Mouse (Mus musculus) CD8-positive naive resting alpha-beta T cell, adult 2 months (primary cell): ENCODE data around the gene Cmbl.

ENCODE experiments used
- DNase-seq, 2 experiments: peaks; one replicate each; pipeline ENCODE4 v3.0.0; 2022; ENCODE audit warnings: low read depth in 2 of 2, low spot score in 2 of 2

Gene Cmbl

DNA sequence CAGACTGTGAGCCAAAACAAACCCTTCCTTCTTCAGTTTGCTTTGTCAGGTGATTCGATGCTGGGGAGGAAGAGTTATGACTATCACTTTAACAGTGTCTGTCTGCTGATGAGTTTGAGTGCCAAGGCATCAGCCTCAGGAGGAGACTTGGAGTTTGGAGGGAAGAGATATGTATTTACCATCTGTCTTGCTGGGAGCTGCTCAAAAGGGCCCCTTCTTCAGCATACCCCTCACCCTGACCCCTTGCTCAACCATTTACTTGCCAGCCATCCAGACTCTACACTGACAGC is 24.7 kb upstream of the Cmbl start:
- DNase-seq: no peak

DNA sequence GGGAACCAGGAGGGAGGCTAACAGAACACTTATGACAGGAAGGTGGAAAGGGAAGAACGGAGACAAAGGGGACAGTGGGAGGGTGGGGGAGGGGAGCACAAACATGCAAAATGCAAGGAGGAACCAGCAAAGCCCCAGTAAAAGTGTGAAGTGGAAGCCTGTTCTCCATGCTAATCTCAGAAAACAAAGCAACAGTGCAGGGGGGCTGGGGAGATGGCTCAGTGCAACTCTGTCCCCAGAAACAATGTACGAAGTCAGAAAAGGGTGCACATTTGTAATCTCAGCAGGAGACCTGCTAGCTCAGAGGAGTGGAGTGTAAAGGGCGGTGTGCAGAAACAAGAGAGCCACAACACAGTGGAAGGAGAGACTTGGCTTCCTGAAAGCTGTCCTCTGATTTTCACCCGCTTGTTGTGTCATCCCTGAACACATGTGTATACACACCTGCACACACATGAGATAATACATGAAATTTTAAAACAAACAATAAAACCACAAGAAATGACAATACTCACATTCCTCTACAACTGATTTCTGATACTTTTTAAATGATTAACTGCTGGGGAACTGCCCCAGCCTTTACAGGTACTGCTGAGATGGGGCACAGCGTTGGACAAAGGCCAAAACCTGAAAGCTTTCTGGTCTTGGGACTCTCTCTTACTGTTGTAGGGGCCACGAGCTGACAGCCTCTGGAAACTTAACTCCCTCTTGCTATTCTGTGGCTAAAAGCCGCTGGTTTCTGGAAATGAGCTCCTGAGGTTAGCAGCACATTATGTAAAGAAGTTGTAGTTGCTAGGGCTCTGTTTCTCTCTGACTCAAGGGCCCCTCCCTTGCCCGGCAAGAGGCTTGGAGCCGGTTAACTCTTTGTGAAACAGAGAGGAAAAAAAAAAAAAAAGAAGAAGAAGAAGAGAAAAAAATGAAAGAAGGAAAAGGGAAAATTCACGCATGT is 22.9 kb upstream of the Cmbl start:
- DNase-seq: no peak

DNA sequence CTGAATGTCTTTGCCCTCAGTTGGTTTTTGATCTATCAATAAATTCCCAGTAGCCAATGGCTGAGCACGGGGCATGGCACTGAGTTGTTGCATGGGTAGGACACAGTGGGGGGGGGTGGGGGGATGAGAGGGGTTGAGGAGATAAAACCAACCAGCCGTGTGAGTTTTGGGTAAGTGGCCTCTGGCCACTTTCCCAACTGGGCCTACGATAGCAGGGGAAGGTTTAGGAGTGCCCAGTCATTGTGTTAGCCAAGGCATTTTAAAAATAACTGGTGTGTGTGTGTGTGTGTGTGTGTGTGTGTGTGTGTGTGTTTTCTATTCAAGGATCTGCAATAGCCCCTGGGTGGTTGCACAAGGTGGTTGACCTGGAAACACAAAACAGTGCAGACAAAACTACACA is 21.9 kb upstream of the Cmbl start:
- no peak for DNase-seq

DNA sequence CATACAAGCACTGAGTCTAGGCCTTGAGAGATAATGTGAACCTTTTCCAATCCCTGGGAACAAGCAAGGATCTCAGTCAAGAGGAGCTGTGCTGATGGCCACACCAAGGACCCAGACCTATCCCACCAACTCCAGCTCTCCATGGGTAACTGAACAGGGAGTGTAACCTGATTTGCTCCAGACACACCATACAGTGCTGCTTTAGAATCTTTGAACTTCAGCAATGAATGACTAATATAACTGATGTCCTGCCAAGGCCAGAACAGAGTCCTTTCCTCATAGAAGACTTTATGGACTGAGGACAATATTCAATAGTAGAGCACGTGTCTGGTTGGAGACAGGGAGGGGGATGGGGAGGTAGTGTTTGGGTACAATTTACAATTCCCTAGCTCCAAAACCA is 20.1 kb upstream of the Cmbl start:
- DNase-seq: no peak

DNA sequence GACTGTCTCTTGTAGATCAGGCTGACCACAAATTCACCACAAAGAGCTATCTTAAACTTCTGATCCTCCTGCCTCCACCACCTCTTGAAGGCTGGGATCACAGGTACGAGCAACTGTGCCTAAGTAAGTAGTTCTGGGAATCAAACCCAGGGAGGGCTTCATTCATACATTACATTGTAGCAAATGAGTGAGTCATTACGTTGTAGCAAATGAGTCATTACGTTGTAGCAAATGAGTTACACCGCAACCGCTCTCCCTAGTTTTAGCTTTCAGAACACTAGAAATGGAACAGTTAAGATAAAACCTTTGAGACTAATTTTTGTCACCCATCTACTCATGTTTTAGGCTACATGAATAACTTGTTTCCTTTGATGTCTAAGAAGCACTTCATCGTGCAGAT is 18.9 kb upstream of the Cmbl start:
- DNase-seq: no peak

DNA sequence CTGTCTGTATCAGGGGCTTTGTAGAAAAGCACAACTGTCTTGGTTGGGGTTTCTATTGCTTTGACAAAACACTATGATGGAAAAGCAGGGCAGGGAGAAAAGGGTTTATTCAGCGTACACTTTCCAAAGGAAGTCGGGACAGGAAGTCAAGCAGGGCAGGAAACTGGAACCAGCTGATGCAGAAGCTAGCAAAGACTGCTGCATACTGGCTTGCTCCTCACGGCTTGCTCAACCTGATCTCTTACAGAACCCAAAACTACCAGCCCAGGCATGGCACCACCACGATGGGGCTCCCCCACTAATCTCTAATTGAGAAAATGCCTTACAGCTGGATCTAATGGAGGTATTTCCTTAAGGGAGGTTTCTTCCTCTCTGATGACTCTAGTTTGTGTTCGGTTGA is 17.8 kb upstream of the Cmbl start:
- no peak for DNase-seq

DNA sequence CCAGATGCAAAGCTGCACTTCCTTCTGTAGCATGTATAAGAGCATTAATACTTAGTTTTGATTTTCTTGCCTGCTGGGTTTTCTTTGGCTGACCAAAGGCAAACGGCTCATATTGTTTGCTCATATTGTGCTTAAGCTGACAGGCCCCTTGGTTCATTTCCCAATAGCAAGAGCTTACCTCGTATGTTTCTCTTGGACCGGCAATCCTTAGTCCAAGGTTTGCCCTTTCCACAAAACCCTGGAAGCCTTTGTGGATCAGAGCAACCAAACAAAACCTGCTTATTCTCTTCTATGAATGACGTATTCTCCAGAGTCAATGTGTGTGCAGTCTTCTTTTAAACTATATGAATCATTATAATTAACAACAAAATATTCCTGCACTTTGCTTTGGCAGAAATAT is 14.8 kb upstream of the Cmbl start:
- DNase-seq: no peak

DNA sequence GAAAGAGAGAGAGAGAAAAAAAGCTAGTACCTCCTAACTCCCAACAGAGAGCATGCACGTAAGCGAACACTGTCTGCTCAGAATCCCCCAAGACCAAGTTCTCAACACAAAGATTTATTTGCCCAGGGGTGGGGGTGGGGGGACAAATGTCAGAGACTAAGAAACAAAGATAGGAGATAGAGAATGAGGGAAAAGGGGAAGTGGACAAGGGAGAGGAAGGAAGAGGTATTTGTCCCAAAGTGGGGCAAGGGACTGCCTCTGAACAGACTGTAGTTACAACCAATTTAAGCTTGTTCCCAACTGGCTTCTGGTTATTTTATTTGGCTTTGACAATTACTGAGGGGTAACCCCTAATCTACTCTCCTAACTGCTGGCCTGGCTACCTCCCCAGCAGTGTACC is 10.3 kb upstream of the Cmbl start:
- no peak for DNase-seq

DNA sequence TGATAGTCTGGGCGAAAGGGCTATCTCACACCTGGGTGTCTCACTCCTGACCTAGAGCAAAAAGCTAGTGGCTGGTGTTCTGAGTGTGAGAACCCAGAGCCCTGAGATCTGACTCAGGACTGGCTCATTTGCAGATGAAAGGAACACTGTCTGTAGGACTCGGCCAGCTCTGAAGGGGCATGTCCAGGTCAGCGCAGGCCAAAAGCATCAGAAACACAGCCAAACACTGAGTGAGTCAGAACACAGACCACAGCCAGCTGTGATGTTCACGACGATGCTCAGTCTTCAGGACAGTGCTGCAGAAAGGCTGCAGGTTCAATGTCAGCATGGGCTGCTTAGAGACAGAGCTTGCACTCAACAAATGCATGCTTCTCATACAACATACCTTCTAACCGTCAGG is 3.8 kb upstream of the Cmbl start:
- DNase-seq: no peak

DNA sequence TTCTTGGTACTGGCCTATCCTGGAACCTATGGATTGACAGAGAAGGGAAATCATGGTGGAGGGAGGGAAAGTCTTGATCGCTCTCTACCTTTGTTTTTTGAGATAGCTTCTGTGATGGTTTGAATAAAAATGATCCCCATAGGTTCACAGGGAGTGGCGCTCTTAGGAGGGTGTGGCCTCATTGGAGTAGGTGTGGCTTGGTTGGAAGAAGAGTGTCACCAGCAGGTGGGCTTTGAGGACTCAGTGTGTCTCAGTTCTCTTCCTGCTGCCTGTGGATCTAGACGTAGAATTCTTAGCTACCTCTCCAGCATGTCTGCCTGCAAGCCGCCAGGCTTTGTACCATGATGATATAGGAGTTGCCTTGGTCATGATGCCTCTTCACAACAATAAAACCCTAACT is 3.2 kb upstream of the Cmbl start:
- no peak for DNase-seq

DNA sequence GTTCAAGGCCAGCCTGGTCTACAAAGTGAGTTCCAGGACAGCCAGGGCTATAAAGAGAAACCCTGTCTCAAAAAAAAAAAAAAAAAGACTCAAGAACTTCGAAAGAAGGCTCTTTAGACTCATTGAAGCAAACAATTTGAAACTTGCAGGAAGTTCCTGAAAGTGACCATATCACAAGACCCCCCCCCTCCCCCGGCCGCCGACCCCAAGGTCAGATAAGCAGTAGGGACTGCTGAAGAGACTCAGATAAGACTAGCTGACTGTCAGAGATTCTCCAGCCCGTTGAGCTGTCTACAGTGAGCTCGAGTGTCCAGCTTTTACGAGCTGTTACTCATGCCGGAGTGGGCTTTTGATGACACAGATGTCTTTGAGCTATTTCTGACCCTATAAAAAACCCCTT is 2.3 kb upstream of the Cmbl start:
- no peak for DNase-seq

DNA sequence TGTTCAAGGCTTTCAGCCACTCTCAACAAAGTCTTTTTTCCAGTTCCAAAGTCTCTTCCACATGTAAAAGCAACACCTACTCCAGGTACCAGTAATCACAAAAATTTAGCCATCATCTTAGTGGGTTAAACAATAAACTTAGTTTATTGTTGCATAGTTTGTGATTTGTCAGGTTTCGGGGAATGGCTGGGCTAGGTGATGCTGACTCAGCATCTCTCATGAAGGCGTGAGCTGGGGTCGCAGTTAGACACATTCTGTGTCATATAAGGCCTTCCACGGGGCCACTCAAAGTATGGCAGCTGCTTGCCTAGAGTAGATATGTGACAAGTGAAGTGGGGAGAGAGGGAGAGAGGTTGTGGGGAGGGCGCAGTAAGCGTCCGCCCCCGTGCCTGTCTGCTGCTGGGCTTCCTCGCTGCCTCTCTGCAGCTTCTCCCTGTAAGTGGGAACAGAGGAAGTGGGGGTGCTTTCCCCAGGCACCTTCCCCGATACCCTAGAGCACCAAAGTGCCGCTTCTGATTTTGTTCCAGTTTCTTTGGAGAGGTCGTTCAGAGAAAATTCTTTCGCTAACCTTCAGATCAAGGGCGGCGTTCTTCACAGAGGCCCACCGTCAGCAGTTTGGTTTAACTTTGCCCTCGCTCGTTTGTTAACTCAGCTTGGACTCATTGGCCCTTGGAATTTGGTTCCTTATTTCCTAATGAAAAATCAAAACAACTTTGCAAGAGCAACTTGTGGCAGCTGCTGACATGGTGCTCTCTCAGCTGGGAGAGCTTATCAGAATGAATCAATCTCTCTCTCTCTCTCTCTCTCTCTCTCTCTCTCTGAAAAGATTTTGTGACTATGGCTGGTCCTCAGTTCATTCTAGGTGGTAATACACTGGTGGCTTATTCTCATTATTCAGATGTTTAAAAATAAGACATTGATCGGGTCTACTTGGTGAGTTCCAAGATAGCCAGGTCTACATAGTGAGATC is 1.3 kb upstream of the Cmbl start:
- DNase-seq: no peak

DNA sequence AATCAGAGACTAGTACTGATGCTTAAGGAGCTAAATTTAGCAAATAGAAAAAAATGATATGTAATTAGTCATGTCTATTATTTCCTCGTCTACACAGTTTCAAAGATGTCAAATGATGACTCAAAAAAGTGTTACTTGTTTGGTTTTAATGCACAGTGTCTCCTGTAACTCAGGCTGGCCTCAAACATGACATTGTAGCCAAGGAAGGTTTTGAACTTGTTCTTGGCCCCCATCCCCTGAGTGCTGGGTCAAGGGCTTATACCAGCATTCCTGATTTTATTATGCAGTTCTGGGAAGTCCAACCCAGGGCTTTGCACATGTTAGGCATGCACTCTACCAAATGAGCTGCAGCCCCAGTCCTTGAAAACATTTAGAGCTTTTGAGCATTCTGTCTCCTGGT is 597 bp downstream of the Cmbl start:
- no peak for DNase-seq

DNA sequence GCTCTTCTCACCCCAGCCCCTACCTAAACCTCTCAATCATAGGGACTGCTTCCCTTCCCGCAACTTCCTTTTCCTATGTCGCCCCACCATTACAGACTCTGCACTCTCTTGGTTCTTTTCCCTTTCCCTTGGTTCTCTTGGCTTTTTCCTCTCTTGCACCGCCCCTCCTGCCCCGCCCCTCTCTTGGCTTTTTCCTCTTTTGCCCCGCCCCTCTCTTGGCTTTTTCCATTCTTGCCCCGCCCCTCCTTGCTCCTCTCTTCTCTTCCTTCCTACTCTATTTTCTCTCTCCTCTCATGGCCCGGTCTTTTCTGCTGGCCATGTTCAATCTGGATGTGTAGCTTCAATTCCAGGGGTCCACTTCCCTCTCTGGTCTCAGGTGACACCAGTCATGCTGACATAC is 2.2 kb downstream of the Cmbl start:
- no peak for DNase-seq

DNA sequence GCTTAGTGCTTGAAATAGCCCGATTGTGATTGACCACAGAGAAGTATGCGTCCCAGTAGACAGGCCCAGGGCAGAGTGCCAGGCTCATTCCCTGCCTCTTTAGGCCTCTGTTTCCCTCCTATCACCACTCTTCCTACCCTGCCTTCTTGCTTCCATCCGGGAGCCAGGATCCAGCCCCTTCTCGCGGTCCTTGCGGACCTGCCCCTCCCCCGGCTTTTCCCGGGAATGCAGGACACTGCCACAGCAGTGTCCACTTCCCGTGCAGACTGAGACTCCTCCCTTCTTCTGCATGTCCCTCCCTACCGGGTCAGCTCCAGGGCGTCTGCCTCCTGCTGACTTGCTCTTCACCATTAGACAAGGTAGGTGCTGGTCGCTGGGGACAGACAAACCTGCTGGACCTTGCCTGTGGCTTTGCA is 3.4 kb downstream of the Cmbl start:
- no peak for DNase-seq

DNA sequence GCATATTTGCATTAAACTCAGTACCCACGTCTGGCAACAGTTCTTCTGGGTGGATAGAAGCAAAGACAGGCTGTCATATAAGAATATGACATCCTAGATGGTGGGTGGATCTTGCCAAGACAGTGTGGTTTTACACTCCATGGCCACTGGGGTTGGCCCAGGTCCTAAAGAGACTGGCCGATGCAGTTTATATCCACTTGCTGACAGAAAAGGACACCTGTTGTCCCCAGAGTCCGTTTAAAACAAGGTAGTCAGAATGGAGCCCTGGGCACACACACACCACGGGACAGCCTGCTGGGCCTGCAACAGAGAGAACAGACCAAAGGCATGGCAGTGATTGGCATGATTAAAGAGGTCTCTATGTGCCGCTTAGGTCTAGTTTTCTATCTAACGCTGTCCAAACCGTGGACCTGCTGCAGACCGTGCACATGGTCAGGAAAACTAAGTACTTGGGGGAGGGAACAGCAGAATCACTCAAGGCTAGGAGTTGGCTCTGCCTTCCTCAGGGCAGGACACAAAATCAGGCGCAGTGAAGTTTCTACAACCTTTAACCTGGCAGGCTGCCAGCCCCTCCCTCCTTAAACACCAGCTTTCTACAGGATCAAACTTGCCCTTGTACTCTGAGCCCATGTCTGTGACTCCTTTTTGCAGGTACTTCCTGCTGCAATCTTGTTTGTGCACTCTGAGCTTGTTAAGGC is 4.3 kb downstream of the Cmbl start:
- no peak for DNase-seq

DNA sequence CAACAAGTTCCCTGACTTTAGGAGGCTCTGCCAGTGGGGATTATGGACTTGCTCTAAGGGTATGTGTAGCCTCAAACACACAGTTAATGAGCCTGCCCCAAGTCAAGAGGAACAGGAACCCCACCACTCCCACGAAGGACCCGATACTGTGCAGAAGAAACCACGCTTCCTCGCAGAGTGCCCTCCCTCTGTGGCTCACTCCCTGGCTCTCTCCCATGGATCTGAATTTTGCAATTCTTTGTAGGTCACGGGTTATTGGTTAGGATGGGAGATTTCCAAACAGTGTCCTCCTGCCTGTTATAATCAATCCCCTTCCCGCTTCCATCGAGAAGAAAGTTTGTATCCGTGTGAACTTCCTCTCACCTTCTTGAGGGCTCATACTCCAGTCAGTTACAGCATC is 5.8 kb downstream of the Cmbl start:
- DNase-seq: no peak

DNA sequence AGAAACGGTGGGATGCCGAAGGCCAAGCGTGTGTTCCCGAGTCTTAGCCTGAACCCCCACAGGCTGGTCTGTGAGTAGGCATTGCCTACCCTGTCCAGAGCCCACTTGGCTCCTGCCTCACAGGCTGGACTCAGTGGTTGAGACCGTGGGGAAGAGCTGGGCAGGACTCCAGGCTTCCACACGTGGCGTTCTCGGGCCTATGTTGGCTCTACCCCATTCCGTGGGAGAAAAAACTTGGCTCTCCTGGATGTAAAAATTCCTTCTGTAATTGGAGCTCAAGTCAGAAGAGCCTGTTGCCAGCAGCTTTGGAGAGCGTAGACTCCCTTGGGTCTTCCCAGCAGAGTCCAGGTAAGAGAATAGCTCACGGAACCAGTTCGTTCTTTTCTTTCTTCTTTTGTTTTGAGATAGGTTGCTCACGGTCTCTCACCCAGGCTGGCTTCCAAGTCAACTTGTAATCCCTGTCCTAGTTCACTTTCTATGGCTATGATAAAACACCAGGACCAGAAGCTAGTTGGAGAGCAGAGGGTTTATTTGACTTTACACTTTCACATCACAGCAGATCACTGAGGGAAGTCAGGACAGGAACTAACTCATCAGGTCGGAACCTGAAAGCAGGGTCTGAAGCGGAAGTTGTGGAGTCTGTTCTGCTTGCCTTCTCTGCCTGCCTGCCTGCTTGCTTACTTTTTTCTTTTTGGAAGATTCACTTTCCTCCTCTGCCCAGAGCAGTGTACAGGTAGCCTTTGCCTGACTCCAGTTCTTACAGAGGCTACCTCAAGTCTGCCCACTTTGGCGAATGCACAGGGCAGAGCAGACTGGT is 6.9 kb downstream of the Cmbl start:
- no peak for DNase-seq

DNA sequence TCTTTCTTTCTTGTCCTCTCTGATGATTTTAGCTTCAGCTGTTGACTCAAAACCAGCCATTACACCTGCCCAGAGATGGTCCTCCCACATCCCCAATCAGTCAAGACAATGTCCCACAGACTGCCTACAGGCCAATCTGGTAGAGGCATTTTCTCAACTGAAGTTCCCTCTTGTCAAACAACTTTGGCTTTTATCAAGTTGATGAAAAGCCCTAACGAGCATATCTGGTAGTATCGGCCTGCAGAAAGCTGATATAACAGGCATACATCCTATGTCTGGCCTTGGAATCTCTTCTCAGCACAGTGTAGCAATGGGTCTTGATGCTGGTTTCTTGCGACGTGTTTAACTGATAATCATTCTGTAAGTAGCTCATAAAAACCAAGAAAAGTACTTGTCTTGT is 8.1 kb downstream of the Cmbl start:
- no peak for DNase-seq

DNA sequence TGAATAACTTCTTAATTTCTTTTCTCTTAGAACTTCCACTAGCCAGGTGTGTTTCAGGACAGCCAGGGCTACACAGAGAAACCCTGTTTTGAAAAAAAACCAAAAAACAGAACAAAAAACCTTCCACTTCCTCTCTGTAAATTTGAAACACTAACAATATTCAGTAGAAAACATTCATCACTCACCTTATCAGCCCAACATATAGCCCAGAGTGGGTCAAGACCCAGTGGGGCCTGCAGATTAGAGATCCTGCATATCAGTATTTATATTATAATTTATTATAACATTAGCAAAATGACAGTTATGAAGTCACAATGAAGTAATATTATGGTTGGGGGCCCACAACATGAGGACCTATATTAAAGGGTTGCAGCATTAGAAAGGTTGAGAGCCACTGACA is 8.5 kb downstream of the Cmbl start:
- no peak for DNase-seq

DNA sequence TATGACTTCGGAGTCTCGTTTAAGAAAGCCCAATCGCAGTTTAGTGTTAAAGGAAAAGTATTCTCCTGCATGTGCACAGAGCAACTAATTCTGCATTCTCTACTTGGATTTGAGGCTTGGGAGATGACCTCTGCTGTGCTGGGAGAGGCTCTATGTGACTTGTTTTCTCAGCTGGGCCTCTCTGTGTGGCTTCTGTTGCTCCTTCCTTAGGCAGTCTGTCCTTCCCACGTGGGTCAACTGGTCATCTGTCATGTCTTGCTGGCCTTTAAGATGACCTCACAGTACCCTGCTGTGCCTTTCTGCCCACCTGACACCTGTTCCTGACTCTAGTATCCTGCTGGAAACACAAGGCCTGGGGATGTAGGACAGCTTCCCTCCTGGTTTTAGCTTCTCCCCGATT is 10.9 kb downstream of the Cmbl start:
- DNase-seq: no peak
